Mouse (Mus musculus) midbrain, embryonic 13.5 days (tissue): ENCODE measurements around the gene Ms4a4d. TPM values are rescaled to one million over a fixed set of nuclear protein-coding genes. Genes with fewer than 3 reads are reported as not detected.
"Not testable (repeated sequence)": the region's sequence is repeated elsewhere in the genome, so short reads cannot be mapped to it uniquely, and the experiment has no call there.

Experiments used
- ATAC-seq: fragments of 200-750 bp; cut with Nextera tagmentation; 2 replicates; pipeline ENCODE4 v1.8.0; 2017; ENCODE audit warnings: mild to moderate bottlenecking, moderate TSS enrichment, moderate library complexity
- H3K27ac ChIP-seq: fragments of 300-500 bp; sonication (generic); 2 replicates; pipeline ENCODE4 v1.5.1; 2015; ENCODE audit warnings: inconsistent platforms, mild to moderate bottlenecking, moderate library complexity
- H3K27me3 ChIP-seq: fragments of 300-500 bp; sonication (generic); 2 replicates; pipeline ENCODE4 v1.6.1; 2015; ENCODE audit warnings: mild to moderate bottlenecking, inconsistent platforms
- H3K36me3 ChIP-seq: fragments of 300-500 bp; sonication (generic); 2 replicates; pipeline ENCODE4 v1.6.1; 2015; ENCODE audit warnings: mild to moderate bottlenecking, inconsistent platforms
- H3K4me1 ChIP-seq: fragments of 300-500 bp; sonication (generic); replicated peaks from 2 replicates; pipeline ENCODE4 v1.6.1; 2015; ENCODE audit warnings: inconsistent platforms
- H3K4me2 ChIP-seq: fragments of 300-500 bp; sonication (generic); replicated peaks from 2 replicates; pipeline ENCODE4 v1.6.1; 2015; ENCODE audit warnings: moderate library complexity, mild to moderate bottlenecking, inconsistent platforms
- H3K4me3 ChIP-seq: fragments of 300-500 bp; sonication (generic); replicated peaks from 2 replicates; pipeline ENCODE4 v1.5.1; 2015; ENCODE audit warnings: mild to moderate bottlenecking, inconsistent platforms
- H3K9ac ChIP-seq: fragments of 300-500 bp; sonication (generic); replicated peaks from 2 replicates; pipeline ENCODE4 v1.6.1; 2015; ENCODE audit warnings: mild to moderate bottlenecking, inconsistent platforms
- H3K9me3 ChIP-seq: fragments of 300-500 bp; sonication (generic); 2 replicates; pipeline ENCODE4 v1.6.1; 2016; ENCODE audit warnings: mild to moderate bottlenecking, inconsistent platforms
- WGBS: fragments of 180-500 bp; shearing (Covaris S2); methylation state at CpG from one replicate; pipeline ENCODE4 v1.1.7; 2015; 5-methylcytosine and 5-hydroxymethylcytosine counted together
- polyA plus RNA-seq: library from polyadenylated mRNA; unstranded; fragments of >200 nt; fragmentation: Nextera tagmentation; extraction: Ambion mirVana; gene quantifications from 2 replicates; pipeline ENCODE4 v1.2.1, GENCODE M21; 2015

Ms4a4d gene
- not detected in 2 replicates for polyA plus RNA-seq

DNA sequence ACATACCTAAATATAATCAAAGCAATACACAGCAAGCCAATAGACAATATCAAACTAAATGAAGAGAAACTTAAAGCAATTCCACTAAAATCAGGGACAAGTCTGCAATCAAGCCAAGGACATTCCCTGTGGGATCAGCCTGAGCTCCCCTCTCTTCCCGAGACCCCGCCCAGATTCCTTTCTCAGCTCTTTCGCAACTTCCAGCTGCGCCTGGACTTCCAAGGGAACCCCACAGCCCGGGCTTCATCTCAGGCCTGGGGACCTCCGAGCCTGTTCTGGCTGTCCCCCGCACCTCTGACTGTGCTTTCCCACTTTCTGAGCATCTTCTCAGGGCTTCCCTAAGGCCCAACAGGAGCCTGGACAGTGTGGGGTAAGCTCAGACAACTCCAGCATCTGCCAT is at the start of gene Ms4a4d:
Gene Ms4a4d (plus strand): TSS at position 209 of the 400 bp plus-strand sequence.
- H3K27me3 ChIP-seq = no peaks in the 10 kb centered on the region
- no peaks in the 10 kb centered on the region for H3K36me3 ChIP-seq
- ATAC-seq = no peak
- H3K27ac ChIP-seq = no peak within 1 kb of the TSS
- WGBS = 11% methylated on average over 7 of the region's 7 CpGs
- no peak within 1 kb of the TSS for H3K4me2 ChIP-seq
- no peaks in the 10 kb centered on the region for H3K4me1 ChIP-seq
- H3K9me3 ChIP-seq = no peaks in the 10 kb centered on the region
- no peak within 1 kb of the TSS for H3K4me3 ChIP-seq
- H3K9ac ChIP-seq = no peak within 1 kb of the TSS

DNA sequence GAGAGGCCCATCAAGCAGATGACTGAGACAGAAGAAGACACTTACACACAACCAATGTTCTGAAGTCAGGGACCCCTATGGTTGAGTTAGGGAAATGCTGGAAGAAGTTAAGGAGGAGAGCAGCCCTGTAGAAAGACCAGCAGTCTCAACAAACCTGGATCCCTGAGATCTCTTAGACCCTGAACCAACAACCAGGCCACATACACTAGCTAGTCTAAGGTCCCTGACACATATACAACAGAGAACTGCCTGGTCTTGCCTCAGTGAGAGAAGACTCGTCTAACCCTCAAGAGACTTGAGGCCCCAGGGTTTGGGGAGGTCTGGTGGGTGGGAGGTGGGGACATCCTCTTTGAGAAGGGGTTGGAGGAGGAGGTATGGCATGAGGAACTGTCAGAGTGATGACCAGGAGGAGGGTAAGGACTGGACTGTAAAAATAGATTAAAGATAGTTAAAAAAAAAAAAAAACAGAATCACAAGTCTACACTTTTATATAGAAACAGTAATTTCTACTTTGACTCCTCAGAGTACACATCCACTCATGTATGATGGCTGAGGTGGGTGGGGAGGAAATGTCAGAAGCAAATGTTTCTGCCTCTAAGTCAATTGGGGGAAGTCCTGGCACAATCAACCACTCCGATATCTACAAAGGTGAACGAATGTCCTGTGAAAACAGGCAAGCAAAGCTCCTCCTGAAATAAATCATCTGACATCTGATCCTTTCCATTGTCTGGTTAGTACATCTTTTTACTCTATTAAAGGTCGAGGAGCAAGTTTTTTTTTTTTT is 45.0 kb upstream of the Ms4a4d start:
- Histone ChIP-seq H3K36me3 (no peaks in the 10 kb centered on the region), H3K4me1 (no peaks in the 10 kb centered on the region), H3K27ac (no peak overlapping the region), H3K27me3 (no peaks in the 10 kb centered on the region), H3K9ac (no peak overlapping the region), H3K4me2 (no peak overlapping the region), H3K9me3 (no peaks in the 10 kb centered on the region), H3K4me3 (no peak overlapping the region)
- no peak for ATAC-seq
- 72% methylated on average over 4 of the region's 4 CpGs for WGBS

DNA sequence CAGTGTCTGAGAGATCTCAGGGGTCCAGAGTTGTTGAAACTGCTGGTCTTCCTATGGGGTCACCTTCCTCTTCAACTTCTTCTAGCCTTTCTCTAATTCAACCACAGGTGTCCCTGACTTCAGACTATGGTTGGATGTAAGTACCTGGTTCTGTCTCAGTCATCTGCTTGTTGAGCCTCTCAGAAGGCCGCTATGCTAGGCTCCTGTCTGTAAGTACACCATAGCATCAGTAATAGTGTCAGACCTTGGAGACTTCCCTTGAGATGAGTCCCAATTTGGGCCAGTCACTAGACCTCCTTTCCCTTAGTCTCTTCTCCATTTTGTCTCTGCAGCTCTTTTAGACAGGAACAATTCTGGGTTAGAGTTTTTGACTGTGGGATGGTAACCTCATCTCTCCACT is 43.9 kb upstream of the Ms4a4d start:
- Histone ChIP-seq H3K27me3 (no peaks in the 10 kb centered on the region), H3K4me3 (no peak overlapping the region), H3K4me1 (no peaks in the 10 kb centered on the region), H3K36me3 (no peaks in the 10 kb centered on the region), H3K9ac (no peak overlapping the region), H3K27ac (no peak overlapping the region), H3K9me3 (no peaks in the 10 kb centered on the region), H3K4me2 (no peak overlapping the region)
- no peak for ATAC-seq
- 89% methylated on average over 1 of the region's 1 CpGs for WGBS

DNA sequence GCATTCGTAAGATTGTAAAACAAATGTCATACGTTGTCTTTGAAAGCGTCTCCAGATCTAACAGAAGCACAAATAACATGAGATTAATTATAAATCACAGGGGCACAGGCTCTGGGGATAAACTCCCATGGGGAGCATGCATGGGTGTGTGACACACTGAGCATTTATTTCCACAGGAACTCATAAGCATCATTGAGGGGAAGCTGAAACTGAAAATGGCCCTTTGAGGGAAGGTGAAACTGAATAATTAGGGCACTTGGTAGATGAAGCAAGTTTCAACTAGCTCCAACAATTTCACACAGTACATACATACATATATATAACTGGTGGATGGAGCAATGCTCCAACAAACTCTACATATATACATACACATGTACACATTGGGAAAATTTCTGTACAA is 42.1 kb upstream of the Ms4a4d start:
- Histone ChIP-seq H3K9me3 (no peaks in the 10 kb centered on the region), H3K4me3 (no peak overlapping the region), H3K27ac (no peak overlapping the region), H3K9ac (no peak overlapping the region), H3K36me3 (no peaks in the 10 kb centered on the region), H3K27me3 (no peaks in the 10 kb centered on the region), H3K4me1 (no peaks in the 10 kb centered on the region), H3K4me2 (no peak overlapping the region)
- 92% methylated on average over 3 of the region's 3 CpGs for WGBS
- no peak for ATAC-seq

DNA sequence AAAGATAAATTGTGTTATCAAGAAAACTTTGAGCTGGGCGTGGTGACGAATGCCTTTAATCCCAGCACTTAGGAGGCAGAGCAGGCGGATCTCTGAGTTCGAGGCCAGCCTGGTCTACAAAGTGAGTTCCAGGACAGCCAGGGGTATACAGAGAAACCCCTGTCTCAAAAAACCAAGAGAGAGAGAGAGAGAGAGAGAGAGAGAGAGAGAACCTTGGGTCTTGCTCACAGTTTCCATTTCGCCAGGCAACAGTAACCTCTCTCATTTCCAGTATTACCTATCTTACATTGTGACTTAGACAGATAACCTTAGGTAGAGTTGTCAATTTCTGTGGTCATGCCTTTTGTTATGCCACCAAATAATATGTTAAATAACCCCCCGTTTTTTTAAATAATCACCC is 40.2 kb upstream of the Ms4a4d start:
- Histone ChIP-seq H3K4me3 (no peak overlapping the region), H3K4me2 (no peak overlapping the region), H3K27me3 (no peaks in the 10 kb centered on the region), H3K4me1 (no peaks in the 10 kb centered on the region), H3K9me3 (no peaks in the 10 kb centered on the region), H3K27ac (no peak overlapping the region), H3K9ac (no peak overlapping the region), H3K36me3 (no peaks in the 10 kb centered on the region)
- ATAC-seq = no peak
- 87% methylated on average over 6 of the region's 6 CpGs for WGBS

DNA sequence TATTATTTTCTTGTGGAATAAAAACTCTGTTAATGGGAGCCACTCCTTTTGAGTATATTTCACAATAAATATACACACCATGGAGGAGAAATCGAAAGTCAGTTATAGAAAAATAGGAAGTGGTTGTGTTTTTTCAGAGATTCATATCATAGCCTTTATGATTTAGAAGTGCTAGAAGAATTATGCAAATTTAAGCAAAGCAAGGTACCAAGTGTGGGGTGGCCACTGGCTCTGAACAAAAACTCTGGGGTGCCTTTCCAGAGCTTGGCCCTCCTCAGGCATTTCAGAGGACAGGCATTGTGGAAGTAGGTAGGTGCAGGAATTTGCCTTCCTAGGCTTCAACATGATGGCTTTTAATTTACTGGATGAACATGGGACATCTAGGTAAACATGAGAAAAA is 39.3 kb upstream of the Ms4a4d start:
- not testable (repeated sequence) for ATAC-seq, H3K27me3 ChIP-seq

DNA sequence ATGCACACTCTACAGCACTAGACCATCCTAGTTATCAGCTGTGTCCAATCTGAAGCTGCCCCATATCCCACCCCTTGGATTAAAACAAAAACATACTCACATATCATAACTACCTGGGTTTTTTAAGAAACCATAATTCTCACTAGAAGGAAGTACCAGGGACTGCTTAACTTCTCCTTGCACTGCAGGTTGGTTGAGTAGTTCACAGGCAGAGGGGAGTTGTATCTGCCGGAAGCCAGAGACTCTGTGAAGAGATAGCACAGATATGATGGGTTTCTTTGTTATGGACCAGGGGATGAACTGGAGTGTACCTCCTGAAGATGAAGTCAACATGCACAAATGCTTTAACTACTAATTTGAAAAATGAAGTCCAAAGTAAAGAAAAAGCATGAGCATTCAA is 35.8 kb upstream of the Ms4a4d start:
- H3K27ac ChIP-seq = no peak overlapping the region
- H3K36me3 ChIP-seq = no peaks in the 10 kb centered on the region
- no peak overlapping the region for H3K9ac ChIP-seq
- no peak overlapping the region for H3K4me3 ChIP-seq
- no peak for ATAC-seq
- no peak overlapping the region for H3K4me2 ChIP-seq
- no peaks in the 10 kb centered on the region for H3K27me3 ChIP-seq
- H3K9me3 ChIP-seq = no peaks in the 10 kb centered on the region
- WGBS = 97% methylated on average over 1 of the region's 1 CpGs
- no peaks in the 10 kb centered on the region for H3K4me1 ChIP-seq

More for the DNA sequence above, 39.3 kb upstream of the Ms4a4d start:
- 80% methylated on average over 1 of the region's 1 CpGs for WGBS
- H3K4me3 ChIP-seq, H3K36me3 ChIP-seq, H3K27ac ChIP-seq, H3K4me1 ChIP-seq, H3K9ac ChIP-seq, H3K4me2 ChIP-seq, H3K9me3 ChIP-seq: not testable (repeated sequence)

DNA sequence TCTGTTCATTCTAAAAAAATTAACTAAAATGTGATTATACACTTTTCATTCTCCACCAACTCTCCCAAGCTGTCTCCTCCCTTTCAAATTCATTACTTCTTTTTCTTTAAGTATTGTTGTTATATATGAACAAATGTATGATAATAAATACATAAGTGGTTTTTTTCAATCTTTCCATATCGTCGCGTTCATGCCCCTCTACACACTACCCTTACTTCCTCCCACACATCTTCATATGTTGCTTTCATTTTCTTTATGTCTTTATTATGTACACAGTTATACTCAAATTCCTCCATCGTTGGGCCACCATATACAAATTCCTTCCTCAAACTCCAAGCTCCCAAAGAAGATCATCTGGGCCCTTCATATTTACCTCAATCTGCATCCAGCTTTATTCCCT is 35.3 kb upstream of the Ms4a4d start:
- no peaks in the 10 kb centered on the region for H3K9me3 ChIP-seq
- H3K4me1 ChIP-seq = no peaks in the 10 kb centered on the region
- no peaks in the 10 kb centered on the region for H3K36me3 ChIP-seq
- no peaks in the 10 kb centered on the region for H3K27me3 ChIP-seq
- no peak for ATAC-seq
- no peak overlapping the region for H3K4me2 ChIP-seq
- H3K27ac ChIP-seq = no peak overlapping the region
- no peak overlapping the region for H3K9ac ChIP-seq
- no peak overlapping the region for H3K4me3 ChIP-seq
- WGBS = 88% methylated on average over 4 of the region's 4 CpGs

DNA sequence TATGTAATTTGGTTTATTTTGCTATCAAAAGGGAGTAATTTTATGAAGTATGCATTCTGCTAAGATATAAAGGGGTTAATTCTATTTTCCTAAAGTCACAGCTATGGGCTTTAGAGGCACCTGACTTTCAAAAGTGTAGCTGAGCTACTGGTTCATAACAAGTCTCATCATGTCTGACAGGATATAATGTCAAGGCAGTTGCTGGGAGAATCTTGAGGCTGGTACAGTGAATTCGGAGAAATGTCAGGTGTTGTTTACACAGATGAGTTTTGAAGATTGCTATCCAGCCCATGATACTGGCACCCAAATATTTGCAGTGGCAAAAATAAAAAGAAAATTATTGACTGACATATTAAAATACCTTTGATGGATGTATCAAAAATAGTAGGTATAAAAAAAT is 31.7 kb upstream of the Ms4a4d start:
- no peaks in the 10 kb centered on the region for H3K9me3 ChIP-seq
- no peak overlapping the region for H3K9ac ChIP-seq
- ATAC-seq = no peak
- H3K36me3 ChIP-seq = no peaks in the 10 kb centered on the region
- WGBS = 90% methylated on average over 1 of the region's 1 CpGs
- H3K4me2 ChIP-seq = no peak overlapping the region
- no peak overlapping the region for H3K4me3 ChIP-seq
- no peak overlapping the region for H3K27ac ChIP-seq
- H3K4me1 ChIP-seq = no peaks in the 10 kb centered on the region
- H3K27me3 ChIP-seq = no peaks in the 10 kb centered on the region

DNA sequence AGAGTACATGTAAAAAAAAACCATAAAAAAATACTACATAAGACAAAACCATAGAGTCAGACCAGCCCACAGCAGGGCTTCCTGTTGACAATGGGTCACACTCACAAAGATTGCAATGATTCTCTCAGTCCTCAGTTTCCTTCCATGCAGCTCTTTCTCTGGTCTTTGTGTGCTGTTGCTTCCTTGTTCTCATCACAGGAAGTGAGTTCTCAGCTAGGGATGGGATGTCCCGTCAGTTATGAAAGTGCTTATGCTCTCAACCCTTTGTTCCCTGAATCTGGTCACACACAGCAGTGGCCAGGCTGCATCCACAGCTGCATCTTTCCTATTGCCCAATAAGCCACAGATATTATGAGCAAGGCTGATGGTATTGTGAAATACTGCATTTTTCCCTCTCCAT is 23.1 kb upstream of the Ms4a4d start:
- Histone ChIP-seq H3K9ac (no peak overlapping the region), H3K4me3 (no peak overlapping the region), H3K9me3 (no peaks in the 10 kb centered on the region), H3K36me3 (no peaks in the 10 kb centered on the region), H3K27me3 (no peaks in the 10 kb centered on the region), H3K4me1 (no peaks in the 10 kb centered on the region), H3K27ac (no peak overlapping the region), H3K4me2 (no peak overlapping the region)
- WGBS = 68% methylated on average over 1 of the region's 1 CpGs
- ATAC-seq = no peak

DNA sequence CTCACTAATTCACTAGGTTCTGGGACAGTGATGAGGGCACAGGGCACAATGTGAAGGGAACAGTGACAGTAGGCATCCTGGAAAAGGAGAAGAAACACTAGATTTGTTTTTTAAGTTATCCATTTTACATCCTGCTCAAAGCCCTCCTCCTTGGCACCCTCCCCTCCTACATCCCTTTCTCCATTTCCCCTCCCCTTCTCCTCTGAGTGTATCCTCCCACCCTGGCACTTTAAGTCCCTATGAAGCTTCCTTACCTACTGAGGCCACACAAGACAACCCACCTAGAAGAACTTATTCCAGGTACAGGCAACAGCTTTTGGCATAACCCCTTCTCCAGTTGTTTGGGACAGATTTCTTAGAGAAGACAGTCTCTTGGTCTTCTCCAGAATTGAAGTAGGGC is 20.4 kb upstream of the Ms4a4d start, which contains the start of gene Ms4a6b:
Gene Ms4a6b (plus strand): TSS at position 267 of the 400 bp plus-strand sequence.
- Histone ChIP-seq H3K4me2 (no peak within 1 kb of the TSS), H3K9me3 (no peaks in the 10 kb centered on the region), H3K27ac (no peak within 1 kb of the TSS), H3K4me1 (no peaks in the 10 kb centered on the region), H3K9ac (no peak within 1 kb of the TSS), H3K27me3 (no peaks in the 10 kb centered on the region), H3K36me3 (no peaks in the 10 kb centered on the region), H3K4me3 (no peak within 1 kb of the TSS)
- ATAC-seq = no peak

DNA sequence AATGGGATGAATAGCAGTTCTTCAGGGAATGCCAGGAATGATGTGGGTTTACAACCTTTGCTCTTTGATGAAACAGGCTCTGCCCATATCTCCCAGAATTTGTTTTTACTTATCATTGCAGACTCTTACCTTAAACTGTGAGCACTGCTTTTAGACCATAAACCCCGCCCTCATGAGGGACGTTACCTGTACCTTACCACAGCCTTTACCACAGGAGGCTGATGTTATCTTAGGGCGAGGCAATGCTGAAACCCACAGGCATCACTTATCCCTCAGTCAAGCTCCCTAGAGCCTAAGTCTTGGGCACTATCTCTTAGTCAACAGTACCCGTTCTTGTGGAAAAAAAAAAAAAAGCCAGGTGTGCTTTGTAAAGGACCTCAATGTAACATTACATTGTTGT is 19.8 kb upstream of the Ms4a4d start:
- no peak for ATAC-seq
- 75% methylated on average over 4 of the region's 4 CpGs for WGBS
- H3K9me3 ChIP-seq = no peaks in the 10 kb centered on the region
- no peak overlapping the region for H3K9ac ChIP-seq
- no peak overlapping the region for H3K4me2 ChIP-seq
- no peak overlapping the region for H3K27ac ChIP-seq
- H3K36me3 ChIP-seq = no peaks in the 10 kb centered on the region
- H3K27me3 ChIP-seq = no peaks in the 10 kb centered on the region
- no peak overlapping the region for H3K4me3 ChIP-seq
- no peaks in the 10 kb centered on the region for H3K4me1 ChIP-seq

DNA sequence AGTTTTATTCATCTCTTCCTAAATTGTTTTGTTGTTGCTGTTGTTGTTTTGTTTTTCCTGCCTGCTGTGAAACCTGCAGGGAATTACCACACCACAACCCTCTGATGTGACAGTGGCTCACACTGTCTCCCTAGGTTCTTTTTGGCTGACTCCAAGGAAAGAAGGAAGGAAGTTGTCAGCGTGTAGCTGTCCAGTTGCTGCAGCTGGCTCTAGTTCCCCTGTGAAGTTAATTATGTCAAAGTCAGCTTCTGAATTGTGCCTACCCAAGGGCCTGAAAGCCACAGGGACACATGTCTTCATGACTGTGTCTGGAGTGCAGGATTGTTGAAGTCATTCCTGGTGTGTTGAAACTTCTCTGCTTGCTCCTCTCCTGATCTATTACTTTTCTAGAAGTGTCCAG is 19.2 kb upstream of the Ms4a4d start:
- H3K9ac ChIP-seq, H3K4me3 ChIP-seq, H3K36me3 ChIP-seq, H3K9me3 ChIP-seq, ATAC-seq, H3K4me2 ChIP-seq, H3K27me3 ChIP-seq, H3K27ac ChIP-seq, H3K4me1 ChIP-seq: not testable (repeated sequence)
- 79% methylated on average over 1 of the region's 1 CpGs for WGBS
